Mouse (Mus musculus): ENCODE measurements around the gene Vgll4. TPM values are rescaled to one million over a fixed set of nuclear protein-coding genes. Genes with fewer than 3 reads are reported as not detected.

Gene Vgll4
- total RNA-seq, 2 experiments from 2014 or later = 54.7 to 57.4 TPM

GRCm38 (mm10) chr6:114842131-114842530 lies 127.7 kb downstream of the Vgll4 start:
- no peak for DNase-seq

GRCm38 (mm10) chr6:114840012-114840411 lies 129.8 kb downstream of the Vgll4 start:
- no peak for DNase-seq

GRCm38 (mm10) chr6:114838872-114839271 lies 130.9 kb downstream of the Vgll4 start:
- DNase-seq = peak; percentile 46 to 69

- DNase-seq = no peak
These were observed 133.4 kb downstream of the Vgll4 start for GRCm38 (mm10) chr6:114836433-114836832.

GRCm38 (mm10) chr6:114835752-114836151 lies 134.0 kb downstream of the Vgll4 start:
- DNase-seq = no peak

GRCm38 (mm10) chr6:114835344-114835743 lies 134.4 kb downstream of the Vgll4 start:
- DNase-seq = no peak

- no peak for DNase-seq
These were observed 135.9 kb downstream of the Vgll4 start for GRCm38 (mm10) chr6:114833791-114834346.

GRCm38 (mm10) chr6:114833058-114833685 lies 136.6 kb downstream of the Vgll4 start:
- DNase-seq = no peak

- DNase-seq = no peak
These were observed 138.0 kb downstream of the Vgll4 start for GRCm38 (mm10) chr6:114831807-114832206.

- no peak for DNase-seq
These were observed 139.9 kb downstream of the Vgll4 start for GRCm38 (mm10) chr6:114829660-114830438.

GRCm38 (mm10) chr6:114826889-114827288 lies 142.9 kb downstream of the Vgll4 start:
- no peak for DNase-seq

- no peak for DNase-seq
These were observed 148.1 kb downstream of the Vgll4 start for GRCm38 (mm10) chr6:114821646-114822045.

GRCm38 (mm10) chr6:114819971-114820481 lies 149.8 kb downstream of the Vgll4 start:
- peak in 1 of 2 experiments; percentile 44 for DNase-seq

GRCm38 (mm10) chr6:114818471-114818870 lies 151.3 kb downstream of the Vgll4 start:
- peak in 1 of 2 experiments; percentile 40 for DNase-seq

- no peak for DNase-seq
These were observed 151.8 kb downstream of the Vgll4 start for GRCm38 (mm10) chr6:114817948-114818347.

- DNase-seq = no peak
These were observed 154.7 kb downstream of the Vgll4 start for GRCm38 (mm10) chr6:114814882-114815650.

- DNase-seq = no peak
These were observed 155.5 kb downstream of the Vgll4 start for GRCm38 (mm10) chr6:114814199-114814881.

GRCm38 (mm10) chr6:114812779-114813178 lies 157.0 kb downstream of the Vgll4 start:
- DNase-seq = peak; percentile 33 to 44

GRCm38 (mm10) chr6:114812322-114812721 lies 157.5 kb downstream of the Vgll4 start:
- DNase-seq = peak; percentile 27 to 46
